Mouse (Mus musculus) stomach, embryonic 15.5 days (tissue): ENCODE data around the gene Scamp2. TPM values are rescaled to one million over a fixed set of nuclear protein-coding genes. Genes with fewer than 3 reads are reported as not detected.

Experiments
- ATAC-seq: fragments of 200-750 bp; cut with Nextera tagmentation; 2 replicates; pipeline ENCODE4 v1.8.0; 2017; ENCODE audit warnings: low read depth, moderate number of reproducible peaks, moderate TSS enrichment; ENCODE audit not compliant: insufficient read depth, low FRiP score
- H3K27ac ChIP-seq: fragments of 300-500 bp; sonication (generic); 2 replicates; pipeline ENCODE4 v1.5.1; 2015; ENCODE audit warnings: mild to moderate bottlenecking, inconsistent platforms
- H3K27me3 ChIP-seq: fragments of 300-500 bp; sonication (generic); replicated peaks from 2 replicates; pipeline ENCODE4 v1.6.1; 2015; ENCODE audit warnings: inconsistent platforms
- H3K36me3 ChIP-seq: fragments of 300-500 bp; sonication (generic); 2 replicates; pipeline ENCODE4 v1.6.1; 2015; ENCODE audit warnings: inconsistent platforms
- H3K4me1 ChIP-seq: fragments of 300-500 bp; sonication (generic); 2 replicates; pipeline ENCODE4 v1.6.1; 2015; ENCODE audit warnings: inconsistent platforms
- H3K4me2 ChIP-seq: fragments of 300-500 bp; sonication (generic); 2 replicates; pipeline ENCODE4 v1.6.1; 2015; ENCODE audit warnings: mild to moderate bottlenecking, inconsistent platforms
- H3K4me3 ChIP-seq: fragments of 300-500 bp; sonication (generic); replicated peaks from 2 replicates; pipeline ENCODE4 v1.5.1; 2015; ENCODE audit warnings: inconsistent platforms
- H3K9ac ChIP-seq: fragments of 300-500 bp; sonication (generic); 2 replicates; pipeline ENCODE4 v1.6.1; 2015; ENCODE audit warnings: inconsistent platforms
- H3K9me3 ChIP-seq: fragments of 300-500 bp; sonication (generic); 2 replicates; pipeline ENCODE4 v1.6.1; 2016; ENCODE audit warnings: inconsistent platforms
- WGBS: fragments of 180-500 bp; shearing (Covaris S2); methylation state at CpG from one replicate; pipeline ENCODE4 v1.1.7; 2015; 5-methylcytosine and 5-hydroxymethylcytosine counted together
- polyA plus RNA-seq: library from polyadenylated mRNA; unstranded; fragments of >200 nt; fragmentation: Nextera tagmentation; extraction: Ambion mirVana; gene quantifications from 2 replicates; pipeline ENCODE4 v1.2.1, GENCODE M21; 2015

Scamp2 gene
- polyA plus RNA-seq, 1 experiment from 2014 or later, result 76.6 TPM

GRCm38 (mm10) chr9:57618854-57619253, 58.1 kb downstream of the Scamp2 start:
- Histone ChIP-seq H3K27ac (no peak overlapping the region), H3K9me3 (no peaks in the 10 kb centered on the region), H3K36me3 (no peaks in the 10 kb centered on the region), H3K4me3 (no peak overlapping the region), H3K4me1 (no peaks in the 10 kb centered on the region), H3K9ac (no peak overlapping the region), H3K27me3 (no peaks in the 10 kb centered on the region), H3K4me2 (no peak overlapping the region)
- ATAC-seq, result no peak
- WGBS, result 69% methylated on average over 8 of the region's 8 CpGs

GRCm38 (mm10) chr9:57620674-57621073, 59.9 kb downstream of the Scamp2 start, which contains the start of gene Lman1l:
Lman1l (minus strand) TSS chr9:57620774.
- no peak within 1 kb of the TSS for H3K27ac ChIP-seq
- H3K27me3 ChIP-seq, result no peaks in the 10 kb centered on the region
- no peak within 1 kb of the TSS for H3K9ac ChIP-seq
- H3K4me3 ChIP-seq, result no peak within 1 kb of the TSS
- peaks cover 12% of the 10 kb centered on the region for H3K36me3 ChIP-seq
- no peaks in the 10 kb centered on the region for H3K9me3 ChIP-seq
- 92% methylated on average over 5 of the region's 5 CpGs for WGBS
- no peaks in the 10 kb centered on the region; the same call in 1 of the 2 replicates for H3K4me1 ChIP-seq
- ATAC-seq, result no peak
- H3K4me2 ChIP-seq, result no peak within 1 kb of the TSS

- Histone ChIP-seq H3K27me3 (no peaks in the 10 kb centered on the region), H3K4me1 (no peaks in the 10 kb centered on the region; the same call in 1 of the 2 replicates), H3K9me3 (no peaks in the 10 kb centered on the region), H3K9ac (no peak overlapping the region), H3K27ac (no peak overlapping the region), H3K4me2 (no peak overlapping the region), H3K4me3 (no peak overlapping the region), H3K36me3 (peaks cover 45% of the 10 kb centered on the region)
- ATAC-seq, result no peak
- 76% methylated on average over 7 of the region's 7 CpGs for WGBS
These were observed 63.6 kb downstream of the Scamp2 start for GRCm38 (mm10) chr9:57624295-57624694.

GRCm38 (mm10) chr9:57625674-57626500, 65.1 kb downstream of the Scamp2 start:
- no peak for ATAC-seq
- no peak overlapping the region for H3K4me3 ChIP-seq
- no peaks in the 10 kb centered on the region for H3K9me3 ChIP-seq
- no peak overlapping the region for H3K4me2 ChIP-seq
- no peaks in the 10 kb centered on the region; the same call in 1 of the 2 replicates for H3K4me1 ChIP-seq
- H3K36me3 ChIP-seq, result peaks cover 57% of the 10 kb centered on the region
- no peaks in the 10 kb centered on the region for H3K27me3 ChIP-seq
- H3K9ac ChIP-seq, result no peak overlapping the region
- H3K27ac ChIP-seq, result no peak overlapping the region
- WGBS, result 87% methylated on average over 15 of the region's 15 CpGs

GRCm38 (mm10) chr9:57627191-57627590, 66.4 kb downstream of the Scamp2 start:
- Histone ChIP-seq H3K4me2 (no peak overlapping the region), H3K9me3 (no peaks in the 10 kb centered on the region), H3K27ac (no peak overlapping the region), H3K4me1 (peaks cover 4% of the 10 kb centered on the region; the same call in 1 of the 2 replicates), H3K27me3 (no peaks in the 10 kb centered on the region), H3K36me3 (peaks cover 66% of the 10 kb centered on the region), H3K4me3 (no peak overlapping the region), H3K9ac (no peak overlapping the region)
- WGBS, result 92% methylated on average over 17 of the region's 17 CpGs
- ATAC-seq, result no peak

GRCm38 (mm10) chr9:57627892-57628291, 67.1 kb downstream of the Scamp2 start:
- no peak for ATAC-seq
- H3K9me3 ChIP-seq, result no peaks in the 10 kb centered on the region
- peaks cover 66% of the 10 kb centered on the region for H3K36me3 ChIP-seq
- H3K27me3 ChIP-seq, result no peaks in the 10 kb centered on the region
- no peak overlapping the region for H3K9ac ChIP-seq
- no peak overlapping the region for H3K4me2 ChIP-seq
- no peak overlapping the region for H3K4me3 ChIP-seq
- no peak overlapping the region for H3K27ac ChIP-seq
- peaks cover 5% of the 10 kb centered on the region; the same call in 1 of the 2 replicates for H3K4me1 ChIP-seq
- WGBS, result 90% methylated on average over 11 of the region's 11 CpGs

GRCm38 (mm10) chr9:57628717-57629116, 68.0 kb downstream of the Scamp2 start:
- no peak for ATAC-seq
- whole genome bisulfite sequencing, result 89% methylated on average over 12 of the region's 12 CpGs
- H3K9me3 ChIP-seq, result no peaks in the 10 kb centered on the region
- H3K9ac ChIP-seq, result no peak overlapping the region
- H3K4me2 ChIP-seq, result no peak overlapping the region
- H3K4me1 ChIP-seq, result peaks cover 10% of the 10 kb centered on the region; the same call in 1 of the 2 replicates
- H3K4me3 ChIP-seq, result no peak overlapping the region
- H3K36me3 ChIP-seq, result peaks cover 68% of the 10 kb centered on the region
- H3K27me3 ChIP-seq, result no peaks in the 10 kb centered on the region
- no peak overlapping the region for H3K27ac ChIP-seq

GRCm38 (mm10) chr9:57629118-57629874, 68.6 kb downstream of the Scamp2 start:
- peaks cover 68% of the 10 kb centered on the region for H3K36me3 ChIP-seq
- H3K27ac ChIP-seq, result no peak overlapping the region
- H3K9ac ChIP-seq, result no peak overlapping the region
- peak; percentile 47 for ATAC-seq
- peaks cover 13% of the 10 kb centered on the region; the same call in 1 of the 2 replicates for H3K4me1 ChIP-seq
- H3K9me3 ChIP-seq, result no peaks in the 10 kb centered on the region
- 59% methylated on average over 14 of the region's 14 CpGs for WGBS
- no peaks in the 10 kb centered on the region for H3K27me3 ChIP-seq
- no peak overlapping the region for H3K4me3 ChIP-seq
- no peak overlapping the region for H3K4me2 ChIP-seq

GRCm38 (mm10) chr9:57633481-57634024, 72.8 kb downstream of the Scamp2 start:
- H3K4me3 ChIP-seq, result no peak overlapping the region
- 34% methylated on average over 4 of the region's 4 CpGs for WGBS
- no peaks in the 10 kb centered on the region for H3K9me3 ChIP-seq
- H3K4me1 ChIP-seq, result peaks cover 30% of the 10 kb centered on the region
- no peak for ATAC-seq
- H3K27me3 ChIP-seq, result no peaks in the 10 kb centered on the region
- peaks cover 27% of the 10 kb centered on the region for H3K36me3 ChIP-seq
- H3K4me2 ChIP-seq, result no peak overlapping the region
- H3K27ac ChIP-seq, result peak overlapping the region; percentile 18; the same call in 1 of the 2 replicates
- H3K9ac ChIP-seq, result no peak overlapping the region

- Histone ChIP-seq H3K4me3 (no peak overlapping the region), H3K27me3 (no peaks in the 10 kb centered on the region), H3K9me3 (no peaks in the 10 kb centered on the region), H3K9ac (no peak overlapping the region), H3K4me2 (peak overlapping the region; percentile 63), H3K36me3 (0 out of 2 replicates have a peak, but pooled peaks cover 10% of the 10 kb centered on the region), H3K27ac (peak overlapping the region; percentile 92), H3K4me1 (peaks cover 63% of the 10 kb centered on the region)
- ATAC-seq, result no peak
- WGBS, result 54% methylated on average over 3 of the region's 3 CpGs
These were observed 76.5 kb downstream of the Scamp2 start for GRCm38 (mm10) chr9:57637272-57637671.

GRCm38 (mm10) chr9:57637741-57638322, 77.1 kb downstream of the Scamp2 start:
- H3K4me2 ChIP-seq, result peak overlapping the region; percentile 63
- H3K9me3 ChIP-seq, result no peaks in the 10 kb centered on the region
- 0 out of 2 replicates have a peak, but pooled peaks cover 10% of the 10 kb centered on the region for H3K36me3 ChIP-seq
- 8% methylated on average over 6 of the region's 6 CpGs for WGBS
- peaks cover 67% of the 10 kb centered on the region for H3K4me1 ChIP-seq
- H3K27ac ChIP-seq, result peak overlapping the region; percentile 92
- ATAC-seq, result peak; percentile 32; the same call in 1 of the 2 replicates
- H3K27me3 ChIP-seq, result no peaks in the 10 kb centered on the region
- no peak overlapping the region; the same call in 1 of the 2 replicates for H3K4me3 ChIP-seq
- no peak overlapping the region for H3K9ac ChIP-seq
